Mouse (Mus musculus): ENCODE results near the gene Gucy2d. TPM values are rescaled to one million over a fixed set of nuclear protein-coding genes. Genes with fewer than 3 reads are reported as not detected.

The Gucy2d gene
- polyA plus RNA-seq, 1 experiment from 2014 or later, result 0.05 TPM

Other genes starting within 250 kb of the Gucy2d start
- gene B3gnt6, start 240.9 kb upstream of the Gucy2d start, polyA plus RNA-seq (2015; fragmentation: Nextera tagmentation; extraction: Ambion mirVana), result 0.45 and 0.57 TPM in 2 replicates
- gene Acer3, start 119.2 kb upstream of the Gucy2d start, polyA plus RNA-seq (2015; fragmentation: Nextera tagmentation; extraction: Ambion mirVana), result 20.6 and 22.5 TPM in 2 replicates
- 7.0 and 8.0 TPM in 2 replicates for gene Tsku, start 79.1 kb upstream of the Gucy2d start, polyA plus RNA-seq (2015; fragmentation: Nextera tagmentation; extraction: Ambion mirVana)
- gene Lrrc32, start 48.9 kb downstream of the Gucy2d start, polyA plus RNA-seq (2015; fragmentation: Nextera tagmentation; extraction: Ambion mirVana), result 4.6 and 4.8 TPM in 2 replicates
- 38.8 and 40.0 TPM in 2 replicates for gene Emsy, start 216.4 kb downstream of the Gucy2d start, polyA plus RNA-seq (2015; fragmentation: Nextera tagmentation; extraction: Ambion mirVana)